Mouse (Mus musculus): ENCODE measurements around the gene Vmn2r105.

The Vmn2r105 gene

GRCm38 (mm10) chr17:20234952-20235351, at the start of gene Vmn2r105:
TSS of gene Vmn2r105 (minus strand) at chr17:20235052.
- no peak for DNase-seq (ENCODE audit: low read depth)

GRCm38 (mm10) chr17:20255522-20255921, 20.7 kb upstream of the Vmn2r105 start:
- no peak for DNase-seq (ENCODE audit: low read depth)

GRCm38 (mm10) chr17:20182997-20183396, 51.9 kb downstream of the Vmn2r105 start, which contains the start of gene Fpr-rs6:
TSS of gene Fpr-rs6 (minus strand) at chr17:20183097.
- no peak for DNase-seq (ENCODE audit: low read depth)

Measured in fibroblast of lung, adult 2 months (primary cell).